Mouse (Mus musculus) kidney, embryonic 15.5 days (tissue): ENCODE measurements around the gene Pecr. TPM values are rescaled to one million over a fixed set of nuclear protein-coding genes. Genes with fewer than 3 reads are reported as not detected.

ENCODE experiments used
- ATAC-seq: fragments of 200-750 bp; cut with Nextera tagmentation; replicated peaks from 2 replicates; pipeline ENCODE4 v1.8.0; 2017; ENCODE audit warnings: moderate TSS enrichment; ENCODE audit not compliant: low FRiP score
- H3K27ac ChIP-seq: fragments of 300-500 bp; sonication (generic); 2 replicates; pipeline ENCODE4 v1.5.1; 2015; ENCODE audit warnings: mild to moderate bottlenecking, inconsistent platforms
- H3K27me3 ChIP-seq: fragments of 300-500 bp; sonication (generic); 2 replicates; pipeline ENCODE4 v1.6.1; 2015; ENCODE audit warnings: inconsistent platforms
- H3K36me3 ChIP-seq: fragments of 300-500 bp; sonication (generic); 2 replicates; pipeline ENCODE4 v1.6.1; 2015; ENCODE audit warnings: inconsistent platforms
- H3K4me1 ChIP-seq: fragments of 300-500 bp; sonication (generic); 2 replicates; pipeline ENCODE4 v1.6.1; 2015; ENCODE audit warnings: inconsistent platforms
- H3K4me2 ChIP-seq: fragments of 300-500 bp; sonication (generic); 2 replicates; pipeline ENCODE4 v1.6.1; 2015; ENCODE audit warnings: moderate library complexity, mild to moderate bottlenecking, inconsistent platforms
- H3K4me3 ChIP-seq: fragments of 300-500 bp; sonication (generic); replicated peaks from 2 replicates; pipeline ENCODE4 v1.5.1; 2015; ENCODE audit warnings: mild to moderate bottlenecking, inconsistent platforms
- H3K9ac ChIP-seq: fragments of 300-500 bp; sonication (generic); 2 replicates; pipeline ENCODE4 v1.6.1; 2015; ENCODE audit warnings: mild to moderate bottlenecking, inconsistent platforms
- H3K9me3 ChIP-seq: fragments of 300-500 bp; sonication (generic); replicated peaks from 2 replicates; pipeline ENCODE4 v1.6.1; 2016; ENCODE audit warnings: inconsistent platforms
- WGBS: fragments of 180-500 bp; shearing (Covaris S2); methylation state at CpG from one replicate; pipeline ENCODE4 v1.1.7; 2015; ENCODE audit warnings: mixed read lengths; 5-methylcytosine and 5-hydroxymethylcytosine counted together
- polyA plus RNA-seq: library from polyadenylated mRNA; unstranded; fragments of >200 nt; fragmentation: Nextera tagmentation; extraction: Ambion mirVana; gene quantifications from 2 replicates; pipeline ENCODE4 v1.2.1, GENCODE M21; 2015

Gene Pecr
- polyA plus RNA-seq, 1 experiment from 2014 or later, result 53.8 TPM

DNA sequence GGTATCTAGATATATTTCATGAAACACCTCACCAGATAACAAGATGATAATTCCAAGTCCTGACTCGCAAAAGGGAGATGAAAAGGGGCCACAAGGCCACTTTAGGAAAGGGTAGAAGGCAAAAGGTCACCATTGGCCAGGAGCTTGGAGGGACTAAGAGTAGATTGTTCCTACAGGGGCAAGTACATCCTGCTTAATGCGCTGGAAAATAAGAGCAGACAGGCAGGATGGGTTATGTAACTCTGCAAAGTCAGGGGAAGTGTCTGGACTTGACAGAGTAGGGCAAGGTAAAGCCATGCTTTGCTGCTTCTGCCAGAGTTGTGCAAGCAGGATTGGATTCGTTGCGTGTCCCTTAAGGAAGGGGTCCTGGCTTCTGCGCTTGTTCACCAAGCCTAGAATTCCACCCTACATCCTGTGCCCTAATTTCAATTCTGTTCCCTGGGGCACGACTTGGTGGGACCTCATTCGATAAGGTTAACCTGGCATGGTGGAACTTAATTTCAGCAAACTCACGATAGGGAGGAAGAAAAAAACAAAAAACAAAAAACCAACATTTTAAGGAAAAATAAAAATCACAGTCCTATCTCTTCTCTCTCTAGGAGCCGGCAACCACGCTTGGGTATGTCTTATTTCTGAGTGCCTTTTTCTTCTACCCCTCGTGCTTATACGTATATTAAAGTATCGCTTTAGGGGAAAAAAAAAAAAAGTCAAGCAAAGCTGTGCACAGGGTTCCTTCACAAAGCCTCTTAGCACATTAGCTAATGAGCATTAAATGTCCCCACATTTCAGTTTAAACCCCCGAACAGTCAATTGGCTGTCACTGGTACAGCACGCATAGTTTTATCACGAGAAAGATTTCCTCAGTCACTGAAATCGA lies 73.1 kb downstream of the Pecr start:
- Histone ChIP-seq H3K9ac (no peak overlapping the region), H3K4me1 (peaks cover 14% of the 10 kb centered on the region), H3K4me2 (peak overlapping the region; percentile 99), H3K27ac (no peak overlapping the region), H3K9me3 (no peaks in the 10 kb centered on the region), H3K27me3 (peaks cover 4% of the 10 kb centered on the region; the same call in 1 of the 2 replicates), H3K4me3 (peak overlapping the region; percentile 75), H3K36me3 (no peaks in the 10 kb centered on the region)
- 15% methylated on average over 17 of the region's 17 CpGs for WGBS
- ATAC-seq, result no peak

Other genes starting within 250 kb of the Pecr start
- gene Mreg, start 72.0 kb downstream of the Pecr start, polyA plus RNA-seq, result 5.4 and 5.7 TPM in 2 replicates
- gene Tmem169, start 55 bp upstream of the Pecr start, polyA plus RNA-seq, result 4.8 and 5.0 TPM in 2 replicates
- gene Xrcc5, start 23.1 kb upstream of the Pecr start, polyA plus RNA-seq, result 54.5 and 59.4 TPM in 2 replicates